Mouse (Mus musculus) CD4-positive, CD25-positive, alpha-beta regulatory T cell, adult 4 months (primary cell): ENCODE data around the gene Hist2h3b. TPM values are rescaled to one million over a fixed set of nuclear protein-coding genes. Genes with fewer than 3 reads are reported as not detected.
"Not testable (repeated sequence)": the region's sequence is repeated elsewhere in the genome, so short reads cannot be mapped to it uniquely, and the experiment has no call there.

ENCODE experiments used
- ATAC-seq: one replicate; pipeline ENCODE4 v1.8.0; 2017
- polyA plus RNA-seq, 2 experiments: library from polyadenylated mRNA; unstranded; fragments of 100-300 nt; shearing (Covaris generic); gene quantifications; one replicate each; pipeline ENCODE4 v1.2.1; 2017

The Hist2h3b gene
- polyA plus RNA-seq, 2 experiments from 2014 or later, result 7.4 to 9.9 TPM

GRCm38 (mm10) chr3:96263558-96264403, 4.7 kb upstream of the Hist2h3b start:
- ATAC-seq, result peak; percentile 34

- ATAC-seq, result no peak
Observed at GRCm38 (mm10) chr3:96264404-96264949, 4.0 kb upstream of the Hist2h3b start.

- no peak for ATAC-seq
Observed at GRCm38 (mm10) chr3:96266132-96266710, 2.2 kb upstream of the Hist2h3b start.

- no peak for ATAC-seq
Observed at GRCm38 (mm10) chr3:96267541-96267940, 913 bp upstream of the Hist2h3b start.

- peak; percentile 35 for ATAC-seq
Observed at GRCm38 (mm10) chr3:96268776-96269378, 423 bp downstream of the Hist2h3b start.

GRCm38 (mm10) chr3:96269511-96270474, 1.3 kb downstream of the Hist2h3b start, which contains the start of gene Hist2h2bb:
Gene Hist2h2bb, plus strand, starts transcription at chr3:96269752.
- ATAC-seq, result peak; percentile 86

GRCm38 (mm10) chr3:96273591-96274465, 5.4 kb downstream of the Hist2h3b start:
- peak; percentile 42 for ATAC-seq

- ATAC-seq, result no peak
Observed at GRCm38 (mm10) chr3:96277428-96277799, 9.0 kb downstream of the Hist2h3b start.

GRCm38 (mm10) chr3:96277800-96278624, 9.6 kb downstream of the Hist2h3b start:
- ATAC-seq, result peak; percentile 85

- ATAC-seq, result no peak
Observed at GRCm38 (mm10) chr3:96280660-96281059, 12.2 kb downstream of the Hist2h3b start.

- no peak for ATAC-seq
Observed at GRCm38 (mm10) chr3:96284457-96284856, 16.0 kb downstream of the Hist2h3b start.

- ATAC-seq, result not testable (repeated sequence)
Observed at GRCm38 (mm10) chr3:96287334-96287733, 18.9 kb downstream of the Hist2h3b start.

GRCm38 (mm10) chr3:96289201-96289600, 20.7 kb downstream of the Hist2h3b start:
- no peak for ATAC-seq

- ATAC-seq, result not testable (repeated sequence)
Observed at GRCm38 (mm10) chr3:96290727-96291126, 22.3 kb downstream of the Hist2h3b start.

GRCm38 (mm10) chr3:96292641-96293040, 24.2 kb downstream of the Hist2h3b start:
- ATAC-seq, result no peak

- ATAC-seq, result no peak
Observed at GRCm38 (mm10) chr3:96293368-96293767, 24.9 kb downstream of the Hist2h3b start.

- ATAC-seq, result no peak
Observed at GRCm38 (mm10) chr3:96293787-96294186, 25.3 kb downstream of the Hist2h3b start, which contains the start of gene Fcgr1. Gene Fcgr1, minus strand, starts transcription at chr3:96293969.

- ATAC-seq, result no peak
Observed at GRCm38 (mm10) chr3:96298360-96298759, 29.9 kb downstream of the Hist2h3b start.

- ATAC-seq, result no peak
Observed at GRCm38 (mm10) chr3:96299562-96299961, 31.1 kb downstream of the Hist2h3b start.
